Mouse (Mus musculus) heart, adult 18-20 months (tissue): ENCODE results near the gene Gm26741. TPM values are rescaled to one million over a fixed set of nuclear protein-coding genes. Genes with fewer than 3 reads are reported as not detected.
"Not testable (repeated sequence)": the region's sequence is repeated elsewhere in the genome, so short reads cannot be mapped to it uniquely, and the experiment has no call there.

Experiments used
- DNase-seq, 2 experiments: peaks; one replicate each; pipeline ENCODE4 v3.0.0; 2021 to 2022; ENCODE audit warnings: mixed read lengths in 1 of 2
- long read RNA-seq, 2 experiments: library from polyadenylated mRNA; stranded (forward); transcript quantifications; one replicate each; pipeline ENCODE4 v2.0.0; 2021
- total RNA-seq, 2 experiments: library from RNA; stranded (reverse); gene quantifications; 2 replicates each; pipeline ENCODE4 v1.2.3; 2021

The Gm26741 gene
- not detected for total RNA-seq
- long read RNA-seq, experiment 1 = 0 reads
- long read RNA-seq, experiment 2 = 0 reads

- no peak for DNase-seq
Measured at GRCm38 (mm10) chr10:52358467-52358866, at the start of gene Gm26741. Gene Gm26741, plus strand, starts transcription at chr10:52358767.

GRCm38 (mm10) chr10:52309196-52309595 is 49.4 kb upstream of the Gm26741 start:
- DNase-seq = peak; percentile 70 to 91

DNA sequence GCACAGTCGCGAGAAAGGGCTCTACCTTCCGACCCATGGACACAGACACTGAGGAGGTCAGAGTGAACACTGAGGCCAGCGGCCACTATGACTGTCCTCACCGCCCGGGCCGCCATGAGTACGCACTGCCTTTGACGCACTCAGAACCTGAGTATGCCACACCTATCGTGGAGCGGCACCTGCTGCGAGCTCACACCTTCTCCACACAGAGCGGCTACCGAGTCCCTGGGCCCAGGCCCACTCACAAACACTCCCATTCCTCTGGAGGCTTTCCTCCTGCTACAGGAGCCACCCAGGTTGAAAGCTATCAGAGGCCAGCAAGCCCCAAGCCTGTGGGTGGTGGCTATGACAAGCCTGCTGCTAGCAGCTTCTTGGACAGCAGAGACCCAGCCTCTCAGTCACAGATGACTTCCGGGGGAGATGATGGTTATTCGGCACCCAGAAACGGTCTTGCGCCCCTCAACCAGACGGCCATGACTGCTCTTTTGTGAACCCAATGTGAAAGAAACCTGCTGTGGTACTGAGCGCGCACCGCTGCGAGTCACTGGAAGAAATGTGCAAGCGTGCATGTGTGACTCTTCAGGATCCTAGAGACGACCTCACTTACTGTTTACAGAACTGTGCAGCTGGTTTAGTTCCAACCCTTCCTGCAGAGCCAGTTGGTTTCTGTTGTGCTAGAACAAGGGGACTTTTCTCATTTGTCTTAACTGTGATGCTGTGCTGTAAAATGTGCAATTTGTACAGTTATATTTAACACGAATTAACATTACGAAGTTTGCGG is 38.9 kb upstream of the Gm26741 start:
- no peak for DNase-seq

GRCm38 (mm10) chr10:52321918-52322317 is 36.6 kb upstream of the Gm26741 start:
- DNase-seq = no peak

DNA sequence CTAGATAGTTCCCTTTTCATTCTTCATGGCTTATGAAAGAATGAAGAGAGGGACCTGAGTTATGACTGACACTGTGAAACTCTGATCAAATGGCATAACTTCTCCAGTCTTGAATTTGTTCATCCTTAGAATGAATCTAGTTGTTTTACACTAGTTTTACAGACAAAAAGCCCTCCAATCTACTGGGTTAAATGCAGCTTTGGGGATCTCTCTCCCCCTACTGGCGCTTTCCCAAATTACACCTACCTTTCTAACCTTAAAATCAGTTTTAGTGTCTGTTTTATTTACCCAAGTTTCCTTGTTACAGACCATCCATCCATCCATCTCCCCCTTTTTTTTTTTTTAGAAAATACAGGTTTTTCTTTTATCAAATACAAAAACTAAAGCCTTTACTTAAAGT is 27.6 kb upstream of the Gm26741 start:
- DNase-seq = peak; percentile 26 to 62

DNA sequence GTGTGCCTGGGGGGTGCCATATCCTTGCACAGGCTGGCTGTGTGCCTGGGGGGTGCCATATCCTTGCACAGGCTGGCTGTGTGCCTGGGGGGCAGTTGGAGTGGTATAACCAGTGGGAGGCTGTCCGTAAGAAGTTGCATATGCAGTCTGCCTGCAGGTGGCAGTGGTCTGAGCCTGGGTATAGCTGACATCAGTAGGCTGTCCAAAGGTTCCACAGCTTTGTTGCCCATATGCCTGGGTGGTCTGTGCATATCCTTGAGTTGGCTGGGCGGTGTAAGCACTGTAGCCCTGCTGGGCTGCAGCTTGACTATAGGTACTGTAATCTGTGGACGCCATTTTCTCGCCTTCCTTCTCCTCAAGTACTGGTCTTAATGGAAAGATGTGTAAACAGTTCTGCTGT is 15.2 kb upstream of the Gm26741 start:
- not testable (repeated sequence) for DNase-seq

- DNase-seq = no peak
Measured at GRCm38 (mm10) chr10:52353184-52353583, 5.4 kb upstream of the Gm26741 start.

DNA sequence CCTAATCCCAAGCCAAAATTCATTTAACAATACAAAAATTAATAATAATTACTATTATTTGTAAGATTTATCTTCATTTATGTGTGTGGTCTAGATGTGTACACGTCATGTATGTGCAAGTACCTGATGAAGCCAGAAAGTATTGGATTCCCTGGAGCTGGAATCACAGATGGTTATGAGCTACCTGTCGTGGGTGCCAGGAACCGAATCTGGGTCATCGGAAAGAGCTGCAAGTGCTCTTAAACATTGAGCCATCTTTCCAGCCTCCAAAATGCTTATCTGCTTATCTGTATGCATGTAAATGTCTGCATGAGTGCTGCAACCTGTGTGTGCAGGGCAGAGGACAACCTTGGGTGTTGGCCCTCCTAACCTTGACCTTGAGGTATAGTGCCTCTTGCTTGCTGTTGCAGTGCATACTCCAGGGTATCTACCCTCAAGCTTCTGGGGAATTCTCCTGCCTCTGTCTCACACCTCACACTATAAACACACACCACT is 1.7 kb downstream of the Gm26741 start:
- no peak for DNase-seq

DNA sequence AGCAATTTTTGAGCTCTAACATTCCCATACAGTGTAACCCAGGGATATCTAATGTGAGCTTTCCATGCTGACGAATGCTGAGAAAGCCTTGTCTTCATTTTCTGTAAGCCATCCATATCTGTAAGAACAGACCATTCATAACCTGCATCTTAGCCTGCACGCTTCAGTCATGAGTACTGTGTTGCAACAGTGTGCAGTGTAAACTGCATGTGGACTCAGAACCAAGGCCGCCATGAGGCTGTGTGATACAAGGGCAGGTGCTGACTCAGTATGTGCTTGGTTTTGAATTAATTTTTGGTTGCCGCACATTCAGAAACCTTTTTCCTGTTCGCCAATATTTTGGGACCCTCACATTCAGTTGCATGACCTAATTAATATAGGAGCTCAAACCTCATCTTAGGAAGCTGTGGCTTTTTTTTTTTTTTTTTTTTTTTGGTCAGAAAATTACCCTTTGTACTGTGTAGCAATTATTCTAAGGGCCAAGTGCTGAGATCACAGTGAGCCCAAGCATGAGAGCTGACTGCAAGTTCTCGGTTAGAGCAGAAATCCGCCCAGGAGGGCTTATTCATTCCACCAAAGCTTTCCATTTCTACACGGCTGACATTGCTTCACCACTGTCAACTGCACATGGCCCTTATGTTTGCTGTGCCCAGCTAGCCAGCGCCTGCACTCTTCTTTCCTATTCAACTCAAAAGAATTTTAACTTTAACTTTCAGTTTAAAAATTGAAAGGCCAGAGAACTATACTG is 2.5 kb downstream of the Gm26741 start:
- DNase-seq = no peak

GRCm38 (mm10) chr10:52368376-52368775 is 9.8 kb downstream of the Gm26741 start:
- DNase-seq = no peak

DNA sequence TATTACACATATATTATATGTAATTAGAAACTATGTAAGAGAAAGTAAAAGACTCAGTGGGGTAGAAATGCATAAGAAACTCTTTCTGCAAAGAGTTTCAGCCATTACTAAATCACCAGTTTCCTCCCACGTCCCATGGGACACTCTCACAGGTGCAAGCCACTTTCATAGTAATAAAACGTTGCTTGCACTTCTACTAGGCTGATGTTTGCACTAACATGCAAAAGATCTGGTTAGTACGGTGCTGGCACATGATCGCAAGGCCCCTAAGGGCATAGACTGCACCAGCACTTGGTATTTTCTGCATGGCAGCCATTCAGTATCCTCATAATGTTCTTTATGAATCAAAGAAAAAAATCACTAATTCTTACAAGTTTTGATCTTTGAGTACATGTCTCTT is 15.3 kb downstream of the Gm26741 start:
- no peak for DNase-seq

DNA sequence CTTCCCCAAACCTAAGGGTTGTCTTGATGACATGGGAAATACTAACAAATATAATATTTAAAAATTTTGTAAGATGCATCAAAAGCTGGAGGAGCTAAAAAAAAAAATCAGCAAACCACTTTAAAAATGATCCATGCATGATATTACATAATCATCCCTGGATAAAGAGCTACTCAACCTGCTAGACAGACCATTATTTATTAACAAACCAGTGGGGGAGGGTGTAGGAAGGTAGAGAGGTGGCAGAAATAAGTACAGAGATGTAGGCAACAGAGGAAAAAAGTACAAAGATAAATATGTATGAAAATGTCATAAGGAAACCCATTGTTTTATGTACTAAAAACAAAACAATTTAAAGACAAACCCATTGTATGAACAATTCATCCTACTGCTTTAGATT is 16.1 kb downstream of the Gm26741 start:
- DNase-seq = no peak

- no peak for DNase-seq
Measured at GRCm38 (mm10) chr10:52376422-52376821, 17.9 kb downstream of the Gm26741 start.

GRCm38 (mm10) chr10:52377813-52378212 is 19.2 kb downstream of the Gm26741 start:
- DNase-seq = no peak

- DNase-seq = no peak
Measured at GRCm38 (mm10) chr10:52381321-52381801, 22.8 kb downstream of the Gm26741 start.

DNA sequence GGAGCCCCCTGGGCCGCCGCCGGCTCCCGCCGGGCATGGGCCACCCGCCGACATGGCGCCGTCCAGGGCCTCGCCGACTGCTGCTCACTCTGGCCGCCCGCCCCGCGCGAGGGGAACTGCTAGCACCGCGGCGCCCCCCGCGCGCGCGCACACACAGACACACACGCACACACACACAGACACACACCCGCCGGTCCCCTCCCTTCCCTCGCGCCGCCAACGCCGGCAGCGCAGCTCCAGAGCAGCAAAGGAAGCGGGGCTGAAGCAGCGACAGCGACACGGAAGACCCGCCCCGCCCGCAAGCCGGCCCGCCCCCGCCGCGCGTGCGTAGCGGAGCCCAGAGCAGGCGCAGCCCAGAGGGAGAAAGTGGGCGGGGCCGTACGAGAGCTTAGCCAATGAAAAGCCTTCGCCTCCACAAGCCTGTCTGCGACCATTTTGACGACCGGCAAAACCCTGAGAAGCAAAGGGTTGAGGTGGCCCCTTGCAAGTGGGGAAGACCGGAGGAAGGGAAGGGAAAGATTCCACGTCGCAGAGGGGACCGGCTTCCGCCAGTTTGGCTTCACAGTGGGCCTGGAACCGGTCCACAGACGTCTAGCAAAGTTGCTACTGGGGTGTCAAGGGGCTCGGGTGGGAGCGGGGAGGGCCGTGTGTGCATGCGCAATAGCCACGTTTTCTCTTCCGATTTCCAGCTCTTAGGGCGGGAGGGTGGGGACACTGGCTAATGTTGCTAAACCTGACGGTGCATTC is 23.5 kb downstream of the Gm26741 start, which contains the start of gene Gopc:
Gopc (minus strand) TSS at position 280 of the 747 bp plus-strand sequence.
- DNase-seq = peak; percentile 98

DNA sequence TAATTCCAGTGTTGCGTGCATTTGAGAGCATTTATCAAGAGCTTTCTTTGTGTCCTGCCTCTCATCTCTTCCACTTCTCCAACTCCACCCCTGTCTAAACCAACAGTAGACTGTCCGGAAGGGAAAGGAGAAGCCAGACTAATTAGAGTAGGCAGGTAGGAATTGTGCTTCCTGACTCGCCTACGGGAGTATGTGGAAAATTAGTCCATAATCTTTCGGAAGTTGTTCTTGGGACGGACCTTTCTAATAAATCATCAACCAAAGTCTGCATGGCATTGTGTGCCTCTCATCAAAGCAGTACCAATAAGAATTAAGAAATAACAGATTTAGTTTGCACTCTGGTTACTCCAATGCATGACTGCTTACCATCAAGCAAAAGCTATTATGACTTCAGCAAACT is 24.5 kb downstream of the Gm26741 start:
- peak; percentile 21 to 39 for DNase-seq

- DNase-seq = no peak
Measured at GRCm38 (mm10) chr10:52383522-52383921, 25.0 kb downstream of the Gm26741 start.

DNA sequence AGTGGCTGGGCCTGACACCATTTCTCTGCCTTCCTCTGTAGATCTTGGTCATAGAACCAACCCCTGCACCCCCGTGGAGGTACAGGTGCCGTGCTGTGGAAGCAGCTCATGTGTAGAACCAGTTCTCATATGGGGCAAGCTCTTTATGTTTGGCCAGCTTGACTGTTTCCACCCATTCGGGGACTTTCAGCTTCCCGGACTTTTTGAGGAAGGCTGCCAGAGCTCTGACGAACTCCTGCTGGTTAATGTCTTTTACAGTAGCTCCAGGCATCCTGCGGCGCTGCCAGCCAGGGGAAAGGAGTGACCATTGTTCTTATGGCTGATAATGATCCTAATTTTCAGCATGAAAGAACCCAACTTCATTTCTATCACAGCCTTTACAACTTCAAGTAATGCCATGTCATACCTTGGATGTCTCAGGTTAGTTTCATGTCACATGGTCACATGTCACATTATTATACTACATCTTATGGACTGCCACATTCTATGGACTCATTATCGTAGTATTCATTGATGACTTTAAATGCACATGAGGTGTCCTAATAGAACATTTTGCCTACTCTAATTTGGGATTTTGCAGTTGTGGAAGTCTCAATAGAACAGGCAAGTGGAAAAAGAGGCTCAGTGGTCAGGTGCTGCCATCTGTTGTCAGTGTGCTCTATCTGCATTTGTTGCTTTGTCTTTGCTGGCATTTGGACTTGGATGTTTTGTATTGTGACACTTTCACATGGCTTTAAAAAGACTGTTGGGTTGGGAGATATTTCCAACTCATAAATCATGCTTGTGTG is 26.4 kb downstream of the Gm26741 start:
- peak; percentile 61 to 73 for DNase-seq

DNA sequence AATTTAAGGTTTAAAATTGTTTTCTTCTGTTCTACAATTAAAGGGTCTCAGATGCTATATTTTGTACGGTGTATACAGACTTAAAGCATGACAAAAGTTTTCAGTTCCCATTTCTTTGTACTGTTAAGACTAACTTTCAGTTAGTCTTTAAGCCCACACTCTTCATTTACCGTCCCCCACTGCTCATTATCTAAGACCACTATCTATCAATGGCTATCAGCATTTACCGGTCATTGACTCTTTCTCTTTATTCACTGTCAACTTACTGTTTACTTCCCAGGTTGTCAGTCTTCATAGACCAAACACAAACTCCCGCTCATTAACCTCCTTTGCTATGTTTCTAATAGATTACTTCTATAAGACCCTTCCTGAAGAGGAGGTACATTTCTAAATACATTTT is 28.6 kb downstream of the Gm26741 start:
- no peak for DNase-seq

GRCm38 (mm10) chr10:52388922-52389430 is 30.4 kb downstream of the Gm26741 start, which contains the start of gene Nepn:
Gene Nepn, plus strand, starts transcription at chr10:52388972.
- DNase-seq = no peak
